Mouse (Mus musculus) myocyte (in vitro differentiated cells): ENCODE results near the gene Clec4a1. TPM values are rescaled to one million over a fixed set of nuclear protein-coding genes. Genes with fewer than 3 reads are reported as not detected.

Source experiments
- H3K27me3 ChIP-seq: one replicate; pipeline ENCODE4 v1.6.1; 2011; ENCODE audit not compliant: control insufficient read depth, insufficient read depth, insufficient read length
- H3K36me3 ChIP-seq: one replicate; pipeline ENCODE4 v1.6.1; 2011; ENCODE audit not compliant: control insufficient read depth, insufficient read depth
- H3K4me2 ChIP-seq: one replicate; pipeline ENCODE4 v1.6.1; 2011; ENCODE audit warnings: low read depth, control low read depth
- H3K4me3 ChIP-seq: one replicate; pipeline ENCODE4 v1.5.1; 2011; ENCODE audit warnings: mild to moderate bottlenecking, control low read depth, moderate library complexity
- H3K79me2 ChIP-seq: one replicate; pipeline ENCODE4 v1.6.1; 2011; ENCODE audit not compliant: control insufficient read depth, insufficient read depth
- H3ac ChIP-seq: one replicate; pipeline ENCODE4 v1.6.1; 2011; ENCODE audit not compliant: control insufficient read depth, insufficient read length
- CEBPB ChIP-seq: IDR thresholded peaks from 2 replicates; pipeline ENCODE4 v1.6.1; 2011; ENCODE audit warnings: mild to moderate bottlenecking, moderate library complexity; ENCODE audit not compliant: poor library complexity, insufficient read depth, severe bottlenecking
- E2F4 ChIP-seq: IDR thresholded peaks from one replicate; pipeline ENCODE4 v1.6.1; 2011; ENCODE audit warnings: mild to moderate bottlenecking, control low read depth, moderate library complexity; ENCODE audit not compliant: insufficient read depth
- MAX ChIP-seq: IDR thresholded peaks from one replicate; pipeline ENCODE4 v1.6.1; 2011; ENCODE audit warnings: low read depth, mild to moderate bottlenecking, control low read depth
- MYOD1 ChIP-seq, 3 experiments: IDR thresholded peaks; one replicate each; pipeline ENCODE4 v1.6.1; 2011; ENCODE audit warnings: control low read depth in 2 of 3, low read depth in 2 of 3, mild to moderate bottlenecking in 2 of 3, moderate library complexity in 1 of 3; ENCODE audit not compliant: insufficient read length in 2 of 3, control insufficient read depth in 1 of 3
- MYOG ChIP-seq, 3 experiments: IDR thresholded peaks; one replicate each; pipeline ENCODE4 v1.6.1; 2011; ENCODE audit warnings: control low read depth in 2 of 3, low read depth in 2 of 3, mild to moderate bottlenecking in 2 of 3; ENCODE audit not compliant: insufficient read length in 2 of 3, control insufficient read depth in 1 of 3, insufficient read depth in 1 of 3
- POLR2A ChIP-seq: IDR thresholded peaks from one replicate; pipeline ENCODE4 v1.6.1; 2011; ENCODE audit warnings: low read depth, mild to moderate bottlenecking, control low read depth, moderate library complexity; ENCODE audit not compliant: insufficient read length
- POLR2AphosphoS2 ChIP-seq: IDR thresholded peaks from one replicate; pipeline ENCODE4 v1.6.1; 2011; ENCODE audit warnings: low read depth, control low read depth; ENCODE audit not compliant: insufficient read length
- REST ChIP-seq: IDR thresholded peaks from one replicate; pipeline ENCODE4 v1.6.1; 2011; ENCODE audit warnings: mild to moderate bottlenecking, control low read depth, moderate library complexity; ENCODE audit not compliant: insufficient read depth, insufficient read length
- SRF ChIP-seq: IDR thresholded peaks from one replicate; pipeline ENCODE4 v1.6.1; 2011; ENCODE audit warnings: low read depth; ENCODE audit not compliant: control insufficient read depth, insufficient read length
- TCF12 ChIP-seq: IDR thresholded peaks from one replicate; pipeline ENCODE4 v1.6.1; 2011; ENCODE audit warnings: mild to moderate bottlenecking, control low read depth; ENCODE audit not compliant: poor library complexity, insufficient read depth, severe bottlenecking
- TCF3 ChIP-seq: IDR thresholded peaks from one replicate; pipeline ENCODE4 v1.6.1; 2011; ENCODE audit warnings: low read depth, control low read depth; ENCODE audit not compliant: insufficient read length
- USF1 ChIP-seq: IDR thresholded peaks from one replicate; pipeline ENCODE4 v1.6.1; 2011; ENCODE audit warnings: low read depth, mild to moderate bottlenecking, control low read depth, moderate library complexity
- polyA plus RNA-seq: library from polyadenylated mRNA; unstranded; fragments of >200 nt; fragmentation: generic; extraction: Trizol; gene quantifications from one replicate; pipeline ENCODE4 v1.2.1, GENCODE M21; 2012; ENCODE audit warnings: missing spikeins

Clec4a1 gene
- polyA plus RNA-seq, 1 experiment = not detected

DNA sequence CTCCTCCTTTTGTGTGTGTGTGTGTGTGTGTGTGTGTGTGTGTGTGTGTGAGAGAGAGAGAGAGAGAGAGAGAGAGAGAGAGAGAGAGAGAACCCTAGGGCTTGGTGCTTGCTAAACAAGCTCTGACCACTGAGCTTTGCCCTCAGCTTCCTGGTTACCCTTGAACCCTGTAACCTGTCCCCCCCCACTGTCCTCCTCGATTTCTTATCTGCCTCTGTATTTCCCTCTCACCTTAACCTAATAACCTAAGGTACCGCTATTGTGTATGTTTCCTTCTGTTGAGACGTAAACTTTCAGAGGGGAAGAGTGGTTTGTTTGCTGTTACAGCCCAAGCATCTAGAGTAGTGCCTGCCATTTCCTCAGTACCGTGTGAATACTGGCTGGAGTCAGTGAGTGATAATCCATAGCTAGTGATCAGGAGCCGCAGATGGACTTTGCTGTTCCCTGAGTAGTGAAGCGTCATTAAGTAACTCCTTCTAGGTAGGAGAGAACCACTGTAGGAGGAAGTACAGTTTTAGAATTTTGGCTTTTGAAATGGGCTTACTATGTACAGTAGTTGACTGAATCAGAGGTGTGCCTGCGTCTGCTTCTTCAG, 42.4 kb upstream of the Clec4a1 start:
- H3K4me3 ChIP-seq = no peak overlapping the region
- peaks cover 55% of the 10 kb centered on the region for H3K79me2 ChIP-seq
- H3ac ChIP-seq = no peak overlapping the region
- H3K27me3 ChIP-seq = no peaks in the 10 kb centered on the region
- TF ChIP-seq SRF (no peak), POLR2A (no peak), CEBPB (no peak), MAX (no peak)
- no peak overlapping the region for H3K4me2 ChIP-seq
- peaks cover 46% of the 10 kb centered on the region for H3K36me3 ChIP-seq

DNA sequence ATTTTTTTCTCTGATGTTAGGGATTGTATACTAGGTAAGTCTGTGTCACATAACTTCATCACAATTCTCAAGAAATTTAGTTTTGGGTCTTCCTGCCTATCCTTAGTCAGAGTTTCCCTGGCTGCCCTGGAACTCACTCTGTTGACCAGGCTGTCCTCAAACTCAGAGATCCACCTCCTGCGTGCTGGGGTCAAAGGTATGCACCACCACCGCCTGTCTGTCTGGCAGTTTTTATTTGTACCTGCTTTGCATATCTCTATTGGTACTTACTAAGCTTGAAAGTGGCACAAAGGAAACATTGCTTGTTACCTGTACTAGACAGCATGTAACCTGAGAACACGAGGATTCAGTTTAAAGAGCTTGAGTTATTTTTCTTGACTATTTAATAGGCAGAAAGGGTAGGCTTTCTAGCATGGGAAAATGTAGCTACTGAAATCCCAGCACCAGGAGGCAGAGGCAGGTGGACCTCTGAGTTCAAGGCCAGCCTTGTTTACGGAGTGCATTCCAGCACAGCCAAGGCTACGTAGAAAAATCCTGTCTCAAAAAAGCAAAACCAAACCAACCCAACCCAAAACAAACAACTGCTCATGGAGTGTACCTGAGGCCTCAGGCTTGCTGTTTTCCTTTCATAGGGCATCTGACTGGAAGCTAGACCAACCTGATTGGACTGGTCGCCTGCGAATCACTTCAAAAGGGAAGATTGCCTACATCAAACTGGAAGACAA, 41.7 kb upstream of the Clec4a1 start:
- Histone ChIP-seq H3K36me3 (peaks cover 48% of the 10 kb centered on the region), H3K4me3 (no peak overlapping the region), H3ac (no peak overlapping the region), H3K79me2 (peaks cover 50% of the 10 kb centered on the region), H3K4me2 (no peak overlapping the region), H3K27me3 (no peaks in the 10 kb centered on the region)
- TF ChIP-seq POLR2A (no peak), MAX (no peak), MYOD1 (IDR thresholded peaks at IDR 0.05; ENCODE audit: control insufficient read depth in 1 of 3, insufficient read length in 2 of 3, low read depth in 2 of 3) (no peak), TCF12 (no peak), TCF3 (no peak), CEBPB (no peak), POLR2AphosphoS2 (no peak), E2F4 (no peak), USF1 (no peak), MYOG (IDR thresholded peaks at IDR 0.05; ENCODE audit: control insufficient read depth in 1 of 3, insufficient read depth in 1 of 3, insufficient read length in 2 of 3, low read depth in 2 of 3) (no peak), REST (no peak), SRF (no peak)

DNA sequence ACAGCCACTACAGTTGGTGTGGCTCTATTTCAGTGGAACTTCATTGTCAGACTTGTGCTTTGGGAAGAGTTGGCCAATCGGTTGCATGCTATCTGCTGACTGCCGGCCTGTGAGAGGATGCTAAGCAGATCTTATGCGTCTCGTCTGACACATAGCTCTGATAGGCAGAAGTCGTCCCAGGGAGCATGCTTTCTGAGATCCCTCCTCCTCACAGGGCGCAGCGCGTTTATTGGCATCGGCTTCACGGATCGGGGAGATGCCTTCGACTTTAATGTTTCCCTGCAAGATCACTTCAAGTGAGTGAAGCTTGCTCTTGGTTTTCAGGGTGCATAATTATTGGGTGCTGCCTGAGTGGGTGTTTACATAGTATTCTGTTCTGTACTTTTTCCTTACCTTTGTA, 40.4 kb upstream of the Clec4a1 start:
- no peak overlapping the region for H3K4me3 ChIP-seq
- peaks cover 36% of the 10 kb centered on the region for H3K79me2 ChIP-seq
- no peak overlapping the region for H3K4me2 ChIP-seq
- TF ChIP-seq POLR2A (no peak), SRF (no peak), MYOD1 (IDR thresholded peaks at IDR 0.05; ENCODE audit: control insufficient read depth in 1 of 3, insufficient read length in 2 of 3, low read depth in 2 of 3) (no peak), CEBPB (no peak), MAX (no peak), REST (no peak), TCF3 (no peak), USF1 (no peak), TCF12 (no peak), E2F4 (no peak), MYOG (IDR thresholded peaks at IDR 0.05; ENCODE audit: control insufficient read depth in 1 of 3, insufficient read depth in 1 of 3, insufficient read length in 2 of 3, low read depth in 2 of 3) (no peak), POLR2AphosphoS2 (no peak)
- no peaks in the 10 kb centered on the region for H3K27me3 ChIP-seq
- H3ac ChIP-seq = no peak overlapping the region
- H3K36me3 ChIP-seq = peaks cover 51% of the 10 kb centered on the region

DNA sequence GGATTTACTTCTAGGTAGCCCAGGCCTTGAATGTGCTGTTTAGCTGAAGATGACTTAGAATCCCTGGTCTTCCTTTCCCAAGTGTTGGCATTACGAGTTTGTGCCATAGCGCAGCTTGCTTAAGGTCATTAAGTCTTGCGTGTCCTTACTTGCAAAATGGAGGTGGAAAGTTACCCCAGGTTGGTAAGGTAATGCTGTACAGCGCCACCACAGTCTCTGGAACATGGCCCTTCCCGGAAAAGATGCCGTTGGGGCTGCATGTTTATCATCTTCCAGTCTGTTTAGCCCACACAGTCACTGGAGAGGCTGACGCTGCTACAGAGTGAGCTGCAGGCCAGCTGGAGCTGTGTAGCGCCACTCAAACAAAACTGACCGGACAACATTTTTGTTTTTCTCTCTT, 38.0 kb upstream of the Clec4a1 start:
- no peak overlapping the region for H3K4me3 ChIP-seq
- TF ChIP-seq TCF3 = no peak
- TF ChIP-seq POLR2A = no peak
- no peak for TF ChIP-seq TCF12
- no peak for TF ChIP-seq E2F4
- no peak for TF ChIP-seq MAX
- no peak for TF ChIP-seq SRF
- TF ChIP-seq USF1 = no peak
- no peak for TF ChIP-seq CEBPB
- TF ChIP-seq REST = no peak
- TF ChIP-seq MYOG (IDR thresholded peaks at IDR 0.05; ENCODE audit: control insufficient read depth in 1 of 3, insufficient read depth in 1 of 3, insufficient read length in 2 of 3, low read depth in 2 of 3) = no peak
- TF ChIP-seq MYOD1 (IDR thresholded peaks at IDR 0.05; ENCODE audit: control insufficient read depth in 1 of 3, insufficient read length in 2 of 3, low read depth in 2 of 3) = no peak
- no peak for TF ChIP-seq POLR2AphosphoS2
- peaks cover 65% of the 10 kb centered on the region for H3K36me3 ChIP-seq
- H3K79me2 ChIP-seq = peaks cover 14% of the 10 kb centered on the region
- H3K27me3 ChIP-seq = no peaks in the 10 kb centered on the region
- no peak overlapping the region for H3ac ChIP-seq
- H3K4me2 ChIP-seq = no peak overlapping the region

DNA sequence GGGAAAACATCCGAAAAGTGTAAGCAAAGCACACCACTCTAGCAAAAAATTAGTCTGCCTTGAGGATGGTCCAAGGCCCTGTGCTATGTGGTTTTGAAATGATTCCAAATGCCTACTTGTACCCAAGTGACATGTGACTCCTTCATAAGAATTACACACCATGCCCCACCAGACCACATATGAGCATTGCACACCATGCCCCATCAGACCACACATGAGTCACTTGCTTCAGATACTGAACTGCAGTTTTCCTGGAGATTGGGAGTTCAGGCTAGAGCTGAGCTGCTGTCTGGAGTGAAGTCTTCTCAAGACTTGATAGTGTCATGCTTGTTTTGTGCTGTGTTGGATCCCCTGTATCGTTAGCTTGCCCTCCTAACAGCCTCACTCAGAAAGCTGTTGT, 32.0 kb upstream of the Clec4a1 start:
- H3K79me2 ChIP-seq = no peaks in the 10 kb centered on the region
- H3K27me3 ChIP-seq = no peaks in the 10 kb centered on the region
- H3K4me2 ChIP-seq = no peak overlapping the region
- H3ac ChIP-seq = no peak overlapping the region
- no peak overlapping the region for H3K4me3 ChIP-seq
- H3K36me3 ChIP-seq = peaks cover 37% of the 10 kb centered on the region
- TF ChIP-seq POLR2A (no peak), MAX (no peak), MYOG (IDR thresholded peaks at IDR 0.05; ENCODE audit: control insufficient read depth in 1 of 3, insufficient read depth in 1 of 3, insufficient read length in 2 of 3, low read depth in 2 of 3) (no peak), TCF3 (no peak), REST (no peak), USF1 (no peak), SRF (no peak), POLR2AphosphoS2 (no peak), TCF12 (no peak), E2F4 (no peak), CEBPB (no peak), MYOD1 (IDR thresholded peaks at IDR 0.05; ENCODE audit: control insufficient read depth in 1 of 3, insufficient read length in 2 of 3, low read depth in 2 of 3) (no peak)
